Mouse (Mus musculus): ENCODE data around the gene Dus3l.

- TF ChIP-seq CTCF (IDR thresholded peaks at IDR 0.05; ENCODE audit: borderline replicate concordance, control insufficient read depth, extremely low read depth, insufficient read depth, low read length, poor library complexity): no peak
- TF ChIP-seq POLR2A (IDR thresholded peaks at IDR 0.05; ENCODE audit: control insufficient read depth, extremely low read depth, insufficient read depth, low read length, poor library complexity): no peak
These were observed 13.0 kb downstream of the Dus3l start for GRCm38 (mm10) chr17:56777568-56777967.
